Mouse (Mus musculus) megakaryocyte-erythroid progenitor cell, adult 5-6 weeks (primary cell): ENCODE measurements around the gene Syngap1. TPM values are rescaled to one million over a fixed set of nuclear protein-coding genes. Genes with fewer than 3 reads are reported as not detected.

Source experiments
- ATAC-seq: replicated peaks from 2 replicates; pipeline ENCODE4 v1.8.0; 2016; ENCODE audit warnings: mild to moderate bottlenecking, inconsistent platforms; ENCODE audit not compliant: severe bottlenecking, poor library complexity, low FRiP score, low TSS enrichment
- total RNA-seq, 2 experiments: library from RNA; stranded (forward) in 1 of 2; stranded (reverse) in 1 of 2; fragments of 200-1000, 215-1000 nt in 1 of 2; fragments of >200 nt in 1 of 2; fragmentation: Nextera tagmentation in 1 of 2; gene quantifications; 2 replicates each; pipeline ENCODE4 v1.2.3; 2014 to 2017

The Syngap1 gene
- total RNA-seq, 2 experiments from 2014 or later = 9.1 to 33.6 TPM

DNA sequence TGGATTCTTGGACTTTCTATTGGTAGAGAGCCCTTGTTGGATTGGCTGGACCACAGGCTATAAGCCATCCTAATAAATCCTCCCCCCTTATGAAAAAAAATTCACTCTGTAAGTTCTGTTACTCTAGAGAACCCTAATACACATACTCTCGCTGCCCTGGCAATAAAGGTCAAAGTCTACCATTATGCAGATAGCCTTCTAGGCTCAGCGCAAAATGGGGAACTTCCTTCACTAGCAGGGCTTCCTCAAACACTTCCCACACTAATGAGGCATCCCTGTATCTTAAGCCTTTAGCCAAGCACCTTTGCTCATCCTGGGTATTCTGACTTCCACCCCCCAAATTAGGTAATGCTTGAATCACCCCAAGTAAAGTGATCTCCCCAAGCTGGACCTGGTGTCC lies 67.2 kb downstream of the Syngap1 start:
- no peak for ATAC-seq

DNA sequence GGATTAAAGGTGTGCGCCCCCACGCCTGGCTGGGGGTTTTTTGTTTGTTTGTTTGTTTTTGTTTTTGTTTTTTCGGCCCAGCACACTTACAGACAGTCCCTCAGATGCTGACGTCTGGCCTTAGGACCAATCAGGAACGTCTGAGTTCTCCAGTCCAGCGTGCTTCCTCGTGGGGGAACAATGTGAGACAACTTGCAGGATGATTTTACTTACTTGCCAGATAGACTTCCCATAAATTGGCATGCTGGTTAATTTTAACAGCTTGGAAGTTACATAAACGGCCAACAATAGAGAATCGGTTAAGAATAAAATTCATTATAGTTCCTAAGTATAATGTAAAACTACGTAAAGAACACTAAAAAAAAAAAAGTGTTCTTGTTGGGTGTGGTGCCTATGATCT lies 70.1 kb downstream of the Syngap1 start:
- no peak for ATAC-seq

GRCm38 (mm10) chr17:27011998-27012672 lies 71.1 kb downstream of the Syngap1 start:
- ATAC-seq = peak; percentile 80

- ATAC-seq = peak; percentile 72
Observed at GRCm38 (mm10) chr17:27012909-27013308, 71.9 kb downstream of the Syngap1 start.

- ATAC-seq = peak; percentile 82
Observed at GRCm38 (mm10) chr17:27017564-27018499, 76.8 kb downstream of the Syngap1 start.

- no peak for ATAC-seq
Observed at GRCm38 (mm10) chr17:27018555-27019196, 77.6 kb downstream of the Syngap1 start.

GRCm38 (mm10) chr17:27021076-27021475 lies 80.0 kb downstream of the Syngap1 start:
- no peak for ATAC-seq

DNA sequence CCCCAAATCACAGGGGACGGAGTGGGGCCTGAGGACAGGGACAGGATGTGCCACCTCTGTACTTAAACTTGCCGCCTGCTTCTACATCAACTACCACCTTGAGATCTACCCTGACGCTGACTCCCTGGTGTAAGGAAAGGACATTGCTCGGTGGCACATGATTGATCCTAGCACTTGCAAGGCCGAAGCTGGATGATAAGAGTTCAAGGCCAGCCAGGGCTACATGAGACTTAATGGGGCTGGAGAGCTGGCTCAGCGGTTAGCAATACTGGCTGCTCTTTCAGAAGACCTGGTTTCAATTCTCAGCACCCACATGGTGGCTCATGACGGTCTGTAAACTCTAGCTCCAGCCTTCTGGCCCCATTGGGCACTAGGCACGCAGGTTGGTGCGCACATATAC lies 80.7 kb downstream of the Syngap1 start:
- ATAC-seq = no peak

Other genes with a start within 250 kb of the Syngap1 start
- 11.4 and 12.0 TPM in 2 replicates for gene Crebrf, start 225.6 kb upstream of the Syngap1 start, total RNA-seq (2014; fragmentation: Nextera tagmentation)
- 17.9 and 37.0 TPM in 2 replicates for gene Crebrf, start 225.6 kb upstream of the Syngap1 start, total RNA-seq (2017)
- 60.6 and 68.9 TPM in 2 replicates for gene Bnip1, start 160.2 kb upstream of the Syngap1 start, total RNA-seq (2014; fragmentation: Nextera tagmentation)
- 49.6 and 59.8 TPM in 2 replicates for gene Bnip1, start 160.2 kb upstream of the Syngap1 start, total RNA-seq (2017)
- gene Nkx2-5, start 96.2 kb upstream of the Syngap1 start, total RNA-seq (2014; fragmentation: Nextera tagmentation) = not detected in 2 replicates
- gene Nkx2-5, start 96.2 kb upstream of the Syngap1 start, total RNA-seq (2017) = not detected in 2 replicates
- 15.6 and 19.6 TPM in 2 replicates for gene Kifc5b, start 24.2 kb upstream of the Syngap1 start, total RNA-seq (2014; fragmentation: Nextera tagmentation)
- 9.1 and 9.7 TPM in 2 replicates for gene Kifc5b, start 24.2 kb upstream of the Syngap1 start, total RNA-seq (2017)
- 8.2 and 11.6 TPM in 2 replicates for gene Phf1, start 8.2 kb upstream of the Syngap1 start, total RNA-seq (2014; fragmentation: Nextera tagmentation)
- gene Phf1, start 8.2 kb upstream of the Syngap1 start, total RNA-seq (2017) = 2.2 and 2.8 TPM in 2 replicates
- 154 and 184 TPM in 2 replicates for gene Cuta, start 1.7 kb upstream of the Syngap1 start, total RNA-seq (2014; fragmentation: Nextera tagmentation)
- gene Cuta, start 1.7 kb upstream of the Syngap1 start, total RNA-seq (2017) = 55.2 and 93.0 TPM in 2 replicates
- 5.5 and 14.6 TPM in 2 replicates for gene Zbtb9, start 31.9 kb downstream of the Syngap1 start, total RNA-seq (2014; fragmentation: Nextera tagmentation)
- gene Zbtb9, start 31.9 kb downstream of the Syngap1 start, total RNA-seq (2017) = 18.3 and 22.0 TPM in 2 replicates
- gene Bak1, start 87.8 kb downstream of the Syngap1 start, total RNA-seq (2014; fragmentation: Nextera tagmentation) = 91.5 and 117 TPM in 2 replicates
- gene Bak1, start 87.8 kb downstream of the Syngap1 start, total RNA-seq (2017) = 37.5 and 38.6 TPM in 2 replicates
- gene Itpr3, start 116.1 kb downstream of the Syngap1 start, total RNA-seq (2014; fragmentation: Nextera tagmentation) = 3.0 and 4.2 TPM in 2 replicates
- gene Itpr3, start 116.1 kb downstream of the Syngap1 start, total RNA-seq (2017) = 3.0 and 3.4 TPM in 2 replicates
- 180 and 198 TPM in 2 replicates for gene Uqcc2, start 192.7 kb downstream of the Syngap1 start, total RNA-seq (2014; fragmentation: Nextera tagmentation)
- gene Uqcc2, start 192.7 kb downstream of the Syngap1 start, total RNA-seq (2017) = 177 and 204 TPM in 2 replicates
- gene Ip6k3, start 226.5 kb downstream of the Syngap1 start, total RNA-seq (2014; fragmentation: Nextera tagmentation) = not detected in 2 replicates
- not detected in 2 replicates for gene Ip6k3, start 226.5 kb downstream of the Syngap1 start, total RNA-seq (2017)